Mouse (Mus musculus) forebrain, embryonic 14.5 days (tissue): ENCODE measurements around the gene Hist3h2a. TPM values are rescaled to one million over a fixed set of nuclear protein-coding genes. Genes with fewer than 3 reads are reported as not detected.

ENCODE experiments used
- ATAC-seq: fragments of 200-750 bp; cut with Nextera tagmentation; 2 replicates; pipeline ENCODE4 v1.8.0; 2017; ENCODE audit warnings: mild to moderate bottlenecking, moderate library complexity
- DNase-seq: peaks from one replicate; pipeline ENCODE4 v3.0.0-alpha.2; 2015; ENCODE audit warnings: low spot score
- H3K27ac ChIP-seq: fragments of 300-500 bp; sonication (generic); 2 replicates; pipeline ENCODE4 v1.5.1; 2014; ENCODE audit warnings: low read depth, mild to moderate bottlenecking, control low read depth, low read length, moderate library complexity
- H3K27me3 ChIP-seq: fragments of 300-500 bp; sonication (generic); replicated peaks from 2 replicates; pipeline ENCODE4 v1.6.1; 2014; ENCODE audit warnings: low read length, control low read depth, mixed read lengths; ENCODE audit not compliant: control insufficient read depth, insufficient read depth
- H3K36me3 ChIP-seq: fragments of 300-500 bp; sonication (generic); 2 replicates; pipeline ENCODE4 v1.6.1; 2014; ENCODE audit warnings: low read length, control low read depth; ENCODE audit not compliant: control insufficient read depth, insufficient read depth
- H3K4me1 ChIP-seq: fragments of 300-500 bp; sonication (generic); 2 replicates; pipeline ENCODE4 v1.6.1; 2014; ENCODE audit warnings: antibody characterized with exemption, low read length, control low read depth; ENCODE audit not compliant: control insufficient read depth, insufficient read depth
- H3K4me2 ChIP-seq: fragments of 300-500 bp; sonication (generic); 2 replicates; pipeline ENCODE4 v1.6.1; 2014; ENCODE audit warnings: mild to moderate bottlenecking, control low read depth, low read length
- H3K4me3 ChIP-seq: fragments of 300-500 bp; sonication (generic); 2 replicates; pipeline ENCODE4 v1.5.1; 2014; ENCODE audit warnings: low read depth, low read length, control low read depth
- H3K9ac ChIP-seq: fragments of 300-500 bp; sonication (generic); 2 replicates; pipeline ENCODE4 v1.6.1; 2014; ENCODE audit warnings: mild to moderate bottlenecking, low read length, control low read depth, moderate library complexity
- H3K9me3 ChIP-seq: fragments of 300-500 bp; sonication (generic); replicated peaks from 2 replicates; pipeline ENCODE4 v1.6.1; 2016; ENCODE audit warnings: low read length, control low read depth, mixed read lengths; ENCODE audit not compliant: control insufficient read depth
- WGBS: fragments of 180-500 bp; shearing (Covaris S2); extraction: QIAGEN DNeasy Blood & Tissue Kit; methylation state at CpG from one replicate; pipeline ENCODE4 v1.1.7; 2014; 5-methylcytosine and 5-hydroxymethylcytosine counted together
- polyA plus RNA-seq: library from polyadenylated mRNA; unstranded; fragments of >200 nt; fragmentation: Nextera tagmentation; extraction: Ambion mirVana; gene quantifications from 2 replicates; pipeline ENCODE4 v1.2.1, GENCODE M21; 2014

Hist3h2a gene
- polyA plus RNA-seq, result 149 and 151 TPM in 2 replicates

GRCm38 (mm10) chr11:58954420-58955142 lies at the start of gene Hist3h2a, which contains the start of gene Trim17:
Gene Hist3h2a (plus strand): TSS chr11:58954685.
Gene Trim17 (plus strand): TSS chr11:58954685.
- no peaks in the 10 kb centered on the region for H3K27me3 ChIP-seq
- under 1% methylated on average over 49 of the region's 49 CpGs for WGBS
- peak within 1 kb of the TSS; percentile 89 for H3K4me3 ChIP-seq
- peaks cover 44% of the 10 kb centered on the region for H3K4me1 ChIP-seq
- peak within 1 kb of the TSS; percentile 61 for H3K4me2 ChIP-seq
- DNase-seq (peak; percentile 100), ATAC-seq (peak; percentile 91)
- no peaks in the 10 kb centered on the region for H3K9me3 ChIP-seq
- H3K27ac ChIP-seq, result peak within 1 kb of the TSS; percentile 99
- peaks cover 14% of the 10 kb centered on the region for H3K36me3 ChIP-seq
- H3K9ac ChIP-seq, result peak within 1 kb of the TSS; percentile 96

- no peak overlapping the region for H3K9ac ChIP-seq
- peak; percentile 33 for DNase-seq
- no peak overlapping the region for H3K27ac ChIP-seq
- no peaks in the 10 kb centered on the region for H3K9me3 ChIP-seq
- H3K27me3 ChIP-seq, result no peaks in the 10 kb centered on the region
- ATAC-seq, result no peak
- peaks cover 7% of the 10 kb centered on the region for H3K4me1 ChIP-seq
- peak overlapping the region; percentile 85; the same call in 1 of the 2 replicates for H3K4me2 ChIP-seq
- no peak overlapping the region for H3K4me3 ChIP-seq
- peaks cover 19% of the 10 kb centered on the region for H3K36me3 ChIP-seq
- 45% methylated on average over 6 of the region's 6 CpGs for WGBS
Measured at GRCm38 (mm10) chr11:58904838-58905237, 49.6 kb upstream of the Hist3h2a start.

GRCm38 (mm10) chr11:58913776-58914175 lies 40.7 kb upstream of the Hist3h2a start:
- Histone ChIP-seq H3K36me3 (no peaks in the 10 kb centered on the region), H3K27me3 (no peaks in the 10 kb centered on the region), H3K4me1 (no peaks in the 10 kb centered on the region), H3K9ac (no peak overlapping the region), H3K9me3 (no peaks in the 10 kb centered on the region), H3K4me3 (no peak overlapping the region), H3K27ac (no peak overlapping the region), H3K4me2 (peak overlapping the region; percentile 53; the same call in 1 of the 2 replicates)
- ATAC-seq (no peak), DNase-seq (no peak)
- 87% methylated on average over 1 of the region's 1 CpGs for WGBS

- ATAC-seq, result peak; percentile 40
- no peak overlapping the region for H3K27ac ChIP-seq
Measured at GRCm38 (mm10) chr11:58914461-58915028, 39.9 kb upstream of the Hist3h2a start.

GRCm38 (mm10) chr11:58916879-58917744 lies 37.4 kb upstream of the Hist3h2a start:
- no peak overlapping the region for H3K27ac ChIP-seq
- H3K36me3 ChIP-seq, result no peaks in the 10 kb centered on the region
- 57% methylated on average over 14 of the region's 14 CpGs for WGBS
- no peak overlapping the region for H3K9ac ChIP-seq
- no peaks in the 10 kb centered on the region for H3K4me1 ChIP-seq
- H3K4me2 ChIP-seq, result no peak overlapping the region
- ATAC-seq (no peak), DNase-seq (peak; percentile 38)
- H3K27me3 ChIP-seq, result no peaks in the 10 kb centered on the region
- no peaks in the 10 kb centered on the region for H3K9me3 ChIP-seq
- H3K4me3 ChIP-seq, result no peak overlapping the region

More at GRCm38 (mm10) chr11:58914461-58915028, 39.9 kb upstream of the Hist3h2a start:
- Histone ChIP-seq H3K4me3 (peak overlapping the region; percentile 19; the same call in 1 of the 2 replicates), H3K36me3 (no peaks in the 10 kb centered on the region), H3K9me3 (no peaks in the 10 kb centered on the region), H3K4me2 (peak overlapping the region; percentile 53), H3K27me3 (no peaks in the 10 kb centered on the region), H3K9ac (peak overlapping the region; percentile 57), H3K4me1 (no peaks in the 10 kb centered on the region)
- WGBS, result 21% methylated on average over 17 of the region's 17 CpGs
- peak; percentile 75 for DNase-seq

GRCm38 (mm10) chr11:58917745-58918366 lies 36.6 kb upstream of the Hist3h2a start, which contains the start of gene Btnl10:
Gene Btnl10 (plus strand): TSS chr11:58917908.
- H3K9me3 ChIP-seq, result no peaks in the 10 kb centered on the region
- no peak for ATAC-seq
- H3K4me1 ChIP-seq, result no peaks in the 10 kb centered on the region
- H3K4me2 ChIP-seq, result no peak within 1 kb of the TSS
- no peaks in the 10 kb centered on the region for H3K27me3 ChIP-seq
- no peak within 1 kb of the TSS for H3K27ac ChIP-seq
- no peaks in the 10 kb centered on the region for H3K36me3 ChIP-seq
- 90% methylated on average over 12 of the region's 12 CpGs for WGBS
- no peak for DNase-seq
- H3K4me3 ChIP-seq, result no peak within 1 kb of the TSS
- no peak within 1 kb of the TSS for H3K9ac ChIP-seq

- no peak for ATAC-seq
- WGBS, result 66% methylated on average over 5 of the region's 5 CpGs
- H3K36me3 ChIP-seq, result no peaks in the 10 kb centered on the region
Measured at GRCm38 (mm10) chr11:58918759-58919158, 35.7 kb upstream of the Hist3h2a start.

GRCm38 (mm10) chr11:58922420-58922819 lies 32.1 kb upstream of the Hist3h2a start:
- H3K27ac ChIP-seq, result no peak overlapping the region
- no peak overlapping the region for H3K9ac ChIP-seq
- no peak overlapping the region for H3K4me2 ChIP-seq
- ATAC-seq (no peak), DNase-seq (no peak)
- no peaks in the 10 kb centered on the region for H3K27me3 ChIP-seq
- no peaks in the 10 kb centered on the region for H3K9me3 ChIP-seq
- H3K4me3 ChIP-seq, result no peak overlapping the region
- WGBS, result 85% methylated on average over 9 of the region's 9 CpGs
- no peaks in the 10 kb centered on the region for H3K36me3 ChIP-seq
- H3K4me1 ChIP-seq, result no peaks in the 10 kb centered on the region

More at GRCm38 (mm10) chr11:58918759-58919158, 35.7 kb upstream of the Hist3h2a start:
- Histone ChIP-seq H3K4me2 (no peak overlapping the region), H3K27ac (no peak overlapping the region), H3K4me1 (no peaks in the 10 kb centered on the region), H3K4me3 (no peak overlapping the region), H3K9me3 (no peaks in the 10 kb centered on the region), H3K9ac (no peak overlapping the region), H3K27me3 (no peaks in the 10 kb centered on the region)
- no peak for DNase-seq
